Mouse (Mus musculus) Patski (cell line): ENCODE results near the gene Smarca4. TPM values are rescaled to one million over a fixed set of nuclear protein-coding genes. Genes with fewer than 3 reads are reported as not detected.

Source experiments
- ATAC-seq: fragments of 100-300 bp; one replicate; pipeline ENCODE4 v1.8.0; 2021
- CTCF ChIA-PET: fragments of 350-600 bp; sonication (Branson Sonifier 250); formaldehyde crosslinking; loops from one replicate; lab custom pipeline; 2022; ENCODE audit warnings: inconsistent platforms; lab: Charles Lee
- POLR2A ChIA-PET: fragments of 350-600 bp; sonication (Branson Sonifier 250); formaldehyde crosslinking; loops from one replicate; lab custom pipeline; 2022; ENCODE audit warnings: antibody characterized with exemption, inconsistent platforms; lab: Charles Lee
- DNase-seq: peaks from one replicate; pipeline ENCODE4 v3.0.0-alpha.2; 2011; ENCODE audit warnings: low read depth, low spot score
- H3K27me3 ChIP-seq: fragments of 371-371 bp; one replicate; pipeline ENCODE4 v1.5.1; 2021
- CTCF ChIP-seq: fragments of 100-300 bp; IDR thresholded peaks from one replicate; pipeline ENCODE4 v1.5.1; 2021
- in situ Hi-C: fragments of 300-500 bp; cut with MboI; formaldehyde crosslinking; loops from 3 replicates; pipeline ENCODE4 v1.11.1; 2018; ENCODE audit warnings: low pct_unique_long_range_greater_than_20kb, mixed read lengths
- polyA plus RNA-seq: library from polyadenylated mRNA; unstranded; gene quantifications from one replicate; pipeline ENCODE4 v1.2.3, GENCODE M21; 2021

The Smarca4 gene
- polyA plus RNA-seq, 1 experiment from 2014 or later, result 89.3 TPM

DNA sequence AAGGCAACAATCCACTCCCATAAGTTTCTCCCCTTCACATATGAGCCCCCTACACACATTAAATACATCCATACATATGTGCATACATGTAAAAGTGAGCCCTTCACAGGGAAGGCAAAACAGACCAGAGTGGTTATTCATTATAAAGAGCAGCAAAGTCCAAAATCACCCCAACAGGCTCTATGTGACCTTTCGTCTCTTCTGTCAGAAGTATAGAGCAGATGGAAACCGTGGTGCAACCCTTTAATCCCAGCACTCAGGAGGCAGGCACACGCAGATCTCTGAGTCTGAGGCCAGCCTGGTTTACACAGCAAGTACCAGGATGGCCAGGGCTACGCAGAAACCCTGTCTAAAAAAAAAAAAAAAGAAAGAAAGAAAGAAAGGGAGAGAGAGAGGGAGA, 90.1 kb downstream of the Smarca4 start:
- no peaks in the 10 kb centered on the region for H3K27me3 ChIP-seq
- ATAC-seq (no peak), DNase-seq (no peak)
- ChIA-PET POLR2A (no interaction called here), CTCF (interaction anchor here (1.3 kb wide), 1 partner anchor 10 kb away, joined by 3 read pairs; no protein-coding TSS in a partner anchor)
- in situ Hi-C loops, result no loop called here
- no peak for TF ChIP-seq CTCF

DNA sequence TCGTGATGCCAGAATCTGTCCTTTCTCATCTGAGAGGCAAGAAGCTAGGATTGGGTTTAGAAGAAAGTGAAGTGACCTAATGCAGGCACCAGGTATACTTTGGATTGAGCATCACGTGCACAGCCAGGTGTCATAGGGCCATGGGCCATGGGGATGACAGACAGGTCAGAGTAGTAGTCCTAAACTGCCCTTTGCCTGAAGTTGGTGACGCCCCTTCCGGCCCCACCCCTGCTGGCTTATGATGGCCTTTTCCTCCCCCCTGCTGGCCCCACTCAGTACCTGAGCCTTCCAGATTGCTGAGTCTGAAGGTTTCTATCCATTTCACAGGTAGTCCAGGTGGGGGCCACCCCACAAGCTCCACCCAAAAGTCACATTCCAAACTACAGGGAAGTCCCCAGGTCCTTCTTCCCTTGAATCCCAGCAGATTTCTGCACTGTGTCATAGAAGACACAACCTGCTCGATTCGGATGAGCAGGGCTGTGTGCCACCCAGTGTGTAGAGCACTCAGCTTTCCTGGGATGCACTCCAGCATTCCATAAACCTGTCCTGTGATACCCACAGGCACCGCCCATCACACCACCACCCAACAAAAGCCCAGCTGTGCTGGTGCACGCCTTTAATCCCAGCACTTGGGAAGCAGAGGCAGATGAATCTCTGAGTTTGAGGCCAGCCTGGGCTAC, 90.8 kb downstream of the Smarca4 start:
- no peak for DNase-seq
- ATAC-seq, result no peak
- in situ Hi-C loops, result no loop called here
- POLR2A ChIA-PET, result no interaction called here
- CTCF ChIA-PET, result no interaction called here
- H3K27me3 ChIP-seq, result no peaks in the 10 kb centered on the region
- TF ChIP-seq CTCF, result no peak

DNA sequence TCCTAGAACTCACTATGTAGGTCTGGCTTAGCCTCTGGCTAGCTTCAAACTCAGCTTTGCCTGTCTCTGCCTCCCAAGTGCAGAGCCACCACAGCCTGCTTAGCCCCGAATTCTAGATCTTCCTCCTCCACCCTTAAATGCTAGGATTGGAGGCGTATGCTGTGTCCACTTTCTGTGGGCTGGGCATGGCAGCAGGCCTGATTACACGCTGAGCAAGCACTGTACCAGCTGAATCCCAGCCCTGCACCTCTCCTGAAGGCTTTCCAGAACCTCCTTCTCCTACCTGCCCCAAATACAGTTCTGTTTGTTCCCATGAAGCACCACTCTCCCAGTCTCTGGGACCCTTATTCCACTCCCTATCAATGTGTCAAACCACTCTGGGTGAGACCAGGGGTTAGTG, 93.4 kb downstream of the Smarca4 start:
- no peaks in the 10 kb centered on the region for H3K27me3 ChIP-seq
- ChIA-PET CTCF (no interaction called here), POLR2A (interaction anchor here (0.5 kb wide), 1 partner anchor 14 kb away, joined by 3 read pairs; the partner anchor contains the start of gene Ldlr)
- in situ Hi-C loops, result no loop called here
- ATAC-seq, result no peak
- DNase-seq, result no peak
- no peak for TF ChIP-seq CTCF

DNA sequence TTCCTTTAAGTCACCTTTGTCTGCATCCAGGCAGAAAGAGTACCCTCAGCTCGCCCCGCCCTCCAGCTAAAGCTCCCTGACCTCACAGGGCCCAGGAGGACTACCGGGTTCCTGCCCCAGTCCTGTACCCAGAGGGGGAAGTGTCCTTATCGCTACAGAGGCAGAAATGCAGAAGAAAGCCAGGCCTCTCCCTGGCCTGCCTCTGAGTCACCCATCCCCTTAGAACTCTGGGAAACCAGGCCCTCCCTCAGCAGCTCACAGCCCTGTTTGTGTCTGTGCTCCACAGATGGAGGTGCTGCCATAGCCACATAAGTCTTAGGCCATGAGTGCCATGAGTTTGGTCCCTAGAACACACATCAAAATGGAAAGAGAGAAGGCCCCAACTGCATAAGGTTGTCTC, 99.3 kb downstream of the Smarca4 start:
- H3K27me3 ChIP-seq, result no peaks in the 10 kb centered on the region
- no peak for DNase-seq
- ATAC-seq, result no peak
- no peak for TF ChIP-seq CTCF
- CTCF ChIA-PET, result interaction anchor here (1.2 kb wide), 1 partner anchor 85 kb away, joined by 3 read pairs; no protein-coding TSS in a partner anchor
- in situ Hi-C loops, result no loop called here
- POLR2A ChIA-PET, result no interaction called here

- no peak for ATAC-seq
- POLR2A ChIA-PET, result no interaction called here
- DNase-seq, result no peak
- in situ Hi-C loops, result no loop called here
- no peak for TF ChIP-seq CTCF
- CTCF ChIA-PET, result no interaction called here
- no peaks in the 10 kb centered on the region for H3K27me3 ChIP-seq
Observed at GRCm38 (mm10) chr9:21717015-21717414, 101.0 kb downstream of the Smarca4 start.

DNA sequence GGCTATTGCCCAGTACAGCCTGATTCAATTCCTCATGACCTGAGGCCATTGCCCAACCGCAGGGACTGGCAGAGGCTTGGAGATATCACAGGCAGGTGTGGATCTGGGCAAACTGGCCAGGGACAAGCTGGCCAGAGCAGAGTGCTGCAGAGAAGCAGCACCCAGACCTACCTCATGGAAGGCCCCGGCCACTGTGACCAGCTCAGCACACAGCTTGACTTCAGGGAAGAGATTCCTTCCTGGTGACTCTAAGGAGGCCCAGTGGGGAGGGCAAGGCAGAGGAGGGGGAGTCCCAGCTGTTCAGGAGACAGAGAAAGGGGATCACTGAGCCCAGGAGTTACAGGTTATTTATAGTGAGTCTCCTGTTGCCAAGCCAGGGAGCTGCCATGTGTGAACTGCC, 105.1 kb downstream of the Smarca4 start:
- TF ChIP-seq CTCF, result no peak
- CTCF ChIA-PET, result interaction anchor here (1.0 kb wide), 1 partner anchor 13 kb away, joined by 3 read pairs; no protein-coding TSS in a partner anchor
- ATAC-seq, result no peak
- DNase-seq, result no peak
- in situ Hi-C loops, result no loop called here
- POLR2A ChIA-PET, result interaction anchor here (0.6 kb wide), 1 partner anchor 407 kb away, joined by 4 read pairs; no protein-coding TSS in a partner anchor
- H3K27me3 ChIP-seq, result no peaks in the 10 kb centered on the region

DNA sequence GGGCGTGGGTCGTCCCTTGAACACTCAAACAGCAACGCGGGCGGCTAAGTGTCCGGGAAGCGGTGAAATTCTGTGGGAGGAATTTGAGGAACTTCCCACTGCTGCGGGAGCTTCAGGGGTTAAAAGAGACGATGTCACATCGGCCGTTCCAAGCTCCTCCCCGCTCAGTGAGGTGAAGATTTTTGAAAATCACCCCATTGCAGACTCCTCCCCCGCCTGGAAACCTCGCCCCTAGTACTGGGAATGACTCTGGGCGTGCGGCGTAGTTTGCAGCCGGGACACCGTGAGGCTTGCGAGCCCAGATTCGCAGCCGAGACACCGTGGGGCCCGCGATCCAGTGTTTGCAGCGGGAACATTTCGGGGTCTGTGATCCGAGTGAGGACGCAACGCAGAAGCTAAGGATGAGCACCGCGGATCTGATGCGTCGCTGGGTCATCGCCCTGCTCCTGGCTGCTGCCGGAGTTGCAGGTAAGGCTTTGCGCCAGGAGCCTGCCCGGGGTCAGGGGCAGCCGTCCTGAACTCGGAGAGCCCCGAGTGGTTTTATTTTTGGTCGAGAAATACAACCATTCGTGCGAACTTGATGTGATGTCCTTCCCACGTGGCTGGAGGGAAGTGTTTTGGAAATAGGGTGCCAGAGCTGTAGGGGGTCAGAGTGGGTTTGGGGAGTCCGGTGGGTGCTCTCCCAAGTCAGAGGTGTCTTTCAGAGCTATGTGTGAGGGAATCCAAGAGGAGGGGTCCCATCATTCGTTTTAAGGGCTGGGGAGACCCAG, 107.6 kb downstream of the Smarca4 start, which contains the start of gene Ldlr:
Gene Ldlr, plus strand, starts transcription at position 107 of the 770 bp plus-strand sequence.
- no peaks in the 10 kb centered on the region for H3K27me3 ChIP-seq
- ChIA-PET POLR2A (interaction anchor here (0.9 to 1.6 kb wide), 3 partner anchors 11 to 25 kb away, joined by 3 read pairs; no protein-coding TSS in a partner anchor), CTCF (interaction anchor here (0.9 kb wide), 1 partner anchor 46 kb away, joined by 3 read pairs; no protein-coding TSS in a partner anchor)
- DNase-seq (no peak), ATAC-seq (peak; percentile 68)
- in situ Hi-C loops, result no loop called here
- no peak for TF ChIP-seq CTCF

GRCm38 (mm10) chr9:21724147-21724536, 108.2 kb downstream of the Smarca4 start:
- ChIA-PET POLR2A (interaction anchor here (0.9 to 1.6 kb wide), 3 partner anchors 10 to 24 kb away, joined by 3 read pairs; no protein-coding TSS in a partner anchor), CTCF (interaction anchor here (0.9 kb wide), 1 partner anchor 45 kb away, joined by 3 read pairs; no protein-coding TSS in a partner anchor)
- in situ Hi-C loops, result no loop called here
- H3K27me3 ChIP-seq, result no peaks in the 10 kb centered on the region
- ATAC-seq (peak; percentile 93), DNase-seq (no peak)
- no peak for TF ChIP-seq CTCF

GRCm38 (mm10) chr9:21725224-21726121, 109.5 kb downstream of the Smarca4 start:
- CTCF ChIA-PET, result interaction anchor here (0.6 kb wide), 1 partner anchor 87 kb away, joined by 3 read pairs; no protein-coding TSS in a partner anchor
- POLR2A ChIA-PET, result no interaction called here
- no peak for TF ChIP-seq CTCF
- DNase-seq (no peak), ATAC-seq (no peak)
- in situ Hi-C loops, result no loop called here
- no peaks in the 10 kb centered on the region for H3K27me3 ChIP-seq
